Mouse (Mus musculus) kidney, adult 10 weeks (tissue): Measurements from ENCODE around the gene Vmn1r209. TPM values are rescaled to one million over a fixed set of nuclear protein-coding genes. Genes with fewer than 3 reads are reported as not detected.

Source experiments
- polyA plus RNA-seq: library from polyadenylated mRNA; stranded (reverse); fragments of 350-450 nt; fragmentation: Illumina TruSeq; extraction: RNeasy Lipid Tissue Mini Kit (QIAGEN cat#74804); gene quantifications from one replicate; pipeline ENCODE4 v1.2.3, GENCODE M21; 2014; ENCODE audit warnings: low read depth, low replicate concordance

Vmn1r209 gene
- polyA plus RNA-seq = not detected

DNA sequence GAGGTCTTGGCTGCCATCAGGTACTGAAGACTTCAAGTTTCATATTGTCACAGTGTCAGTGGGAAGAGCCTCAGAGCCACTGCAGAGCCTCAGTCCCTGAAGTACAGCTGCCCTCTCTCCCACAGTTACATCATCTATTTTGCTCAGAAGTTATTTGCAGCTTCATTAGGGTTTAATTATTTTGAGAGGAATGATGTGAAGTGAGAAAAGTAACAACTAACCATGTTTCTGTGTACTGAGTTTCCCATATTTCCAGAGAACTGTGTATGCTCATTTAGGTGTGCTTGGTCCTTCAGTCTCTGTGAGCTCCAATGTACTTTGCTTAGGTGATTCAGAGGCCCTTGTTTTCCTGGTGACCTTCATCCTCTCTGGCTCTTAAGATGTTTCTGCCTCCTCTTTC is at the start of gene Vmn1r209:
TSS of gene Vmn1r209 (minus strand) at position 101 of the 400 bp plus-strand sequence.

DNA sequence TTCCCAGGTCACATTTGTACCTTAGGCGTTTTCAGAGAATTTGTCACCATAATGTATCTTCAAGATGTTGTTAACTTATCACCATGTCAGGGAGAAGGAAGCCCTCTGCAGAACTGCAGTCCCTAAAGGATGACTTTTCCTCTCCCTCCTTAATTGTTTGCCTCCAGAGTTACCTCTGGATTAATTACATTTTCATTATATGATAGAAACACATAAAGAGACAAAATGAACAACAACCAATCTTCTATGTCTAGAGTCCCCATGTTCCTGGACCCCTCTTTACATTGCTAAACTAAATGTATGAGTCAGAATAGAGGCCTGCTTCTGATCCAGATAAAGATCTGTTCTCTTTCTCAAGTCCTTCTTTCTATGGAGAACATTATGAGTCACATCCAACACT is 48.0 kb upstream of the Vmn1r209 start, which contains the start of gene Vmn1r211:
TSS of gene Vmn1r211 (minus strand) at position 101 of the 400 bp plus-strand sequence.

DNA sequence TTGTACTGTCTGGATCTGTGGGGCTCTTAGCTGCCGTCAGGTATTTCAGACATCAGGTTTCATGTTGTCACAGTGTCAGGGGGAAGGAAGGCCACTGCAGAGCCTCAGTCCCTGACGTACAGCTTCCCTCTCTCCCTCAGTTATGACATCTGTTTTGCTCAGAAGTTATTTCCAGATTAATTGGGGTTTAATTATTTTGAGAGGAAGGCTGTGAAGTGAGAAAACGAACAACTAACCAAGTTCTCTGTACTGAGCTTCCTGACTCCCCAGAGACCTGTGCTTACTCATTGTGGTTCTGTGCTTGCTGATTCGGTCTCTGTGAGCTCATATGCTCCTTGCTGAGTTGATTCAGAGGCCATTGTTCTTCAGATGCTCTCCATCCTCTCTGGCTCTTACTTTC is 21.8 kb upstream of the Vmn1r209 start, which contains the start of gene Vmn1r210:
TSS of gene Vmn1r210 (minus strand) at position 101 of the 400 bp plus-strand sequence.

DNA sequence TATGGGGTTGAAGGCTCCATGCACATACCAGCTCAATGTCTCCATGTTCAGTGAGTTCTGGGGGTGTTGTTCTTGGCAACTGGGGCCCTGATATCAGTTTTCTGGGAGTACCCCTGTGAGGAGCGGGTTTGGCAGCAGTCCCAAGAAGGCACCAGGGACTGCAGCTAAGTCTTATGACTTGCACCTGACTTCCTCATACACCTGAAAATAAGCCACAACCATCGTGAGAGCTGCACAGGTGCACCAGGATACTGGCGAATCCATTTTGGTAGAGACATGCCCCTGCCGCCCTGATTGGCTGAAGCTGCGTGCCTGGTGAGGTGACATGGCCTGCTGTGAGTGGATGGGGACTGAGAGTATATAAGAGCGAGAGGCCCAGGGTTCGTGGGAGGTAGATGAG is 32.2 kb downstream of the Vmn1r209 start, which contains the start of gene Vmn1r208:
TSS of gene Vmn1r208 (minus strand) at position 101 of the 400 bp plus-strand sequence.

Other genes with a start within 250 kb of the Vmn1r209 start
- gene Vmn1r205, start 216.7 kb downstream of the Vmn1r209 start, polyA plus RNA-seq = not detected
- gene Vmn1r206, start 185.4 kb downstream of the Vmn1r209 start, polyA plus RNA-seq = not detected
- gene Vmn1r207-ps, start 80.1 kb downstream of the Vmn1r209 start, polyA plus RNA-seq = not detected
- not detected for gene Vmn1r208, start 32.3 kb downstream of the Vmn1r209 start, polyA plus RNA-seq
- not detected for gene Vmn1r210, start 21.7 kb upstream of the Vmn1r209 start, polyA plus RNA-seq
- not detected for gene Vmn1r211, start 47.9 kb upstream of the Vmn1r209 start, polyA plus RNA-seq
- not detected for gene Vmn1r212, start 74.5 kb upstream of the Vmn1r209 start, polyA plus RNA-seq
- gene Vmn1r213, start 198.0 kb upstream of the Vmn1r209 start, polyA plus RNA-seq = not detected
- gene Vmn1r214, start 220.7 kb upstream of the Vmn1r209 start, polyA plus RNA-seq = not detected